Mouse (Mus musculus): Measurements from ENCODE around the gene Itpr2.

- TF ChIP-seq POLR2AphosphoS5 (IDR thresholded peaks at IDR 0.05; ENCODE audit: insufficient replicate concordance, low read depth, low read length) (no peak), CTCF (IDR thresholded peaks at IDR 0.05; ENCODE audit: low read depth, low read length) (no peak), GATA1 (IDR thresholded peaks at IDR 0.05; ENCODE audit: borderline replicate concordance, low read length) (no peak), TAL1 (conservative IDR thresholded peaks at IDR 0.05; ENCODE audit: low read depth, low read length) (no peak), GATA2 (IDR thresholded peaks at IDR 0.05; ENCODE audit: borderline replicate concordance, low read depth, low read length) (no peak)
These were observed 33.5 kb upstream of the Itpr2 start for GRCm38 (mm10) chr6:146535501-146535900.

All from G1E (cell line).